ENCODE assay signal across 26 mouse cellular contexts in the genomic region with DNA sequence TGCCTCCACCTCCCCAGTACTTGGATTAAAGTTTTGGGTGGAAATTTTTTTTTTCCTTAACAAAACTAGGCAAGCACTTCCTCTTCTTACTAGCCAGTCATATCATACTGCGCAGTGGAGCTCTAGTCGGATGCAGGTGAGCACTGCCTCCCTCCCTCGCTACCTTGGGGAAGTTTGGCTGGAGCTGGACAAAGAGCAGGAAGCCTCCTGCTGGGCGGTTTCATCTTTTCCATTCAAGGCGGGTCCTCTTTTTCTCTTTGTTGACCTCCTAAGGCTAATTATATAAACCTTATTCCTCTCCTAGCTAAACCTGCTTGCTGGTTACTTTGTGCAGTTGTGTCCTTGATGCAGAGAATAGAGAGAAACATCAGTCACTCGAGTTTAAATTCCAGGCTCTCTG.
"Had no signal": no experiment of that assay in that cellular context is flagged by ENCODE, and none has a peak within 500 bp of the region (broad histone marks: within the 10 kb centered on the region; RNA-seq: fewer than 3 reads in every experiment).

No protein-coding gene starts in this region.

- H3K9me3 ChIP-seq: heart, embryonic 13.5 days; heart, embryonic 15.5 days; hindbrain, embryonic 13.5 days; hindbrain, embryonic 15.5 days; kidney, embryonic 15.5 days; limb, embryonic 13.5 days; limb, embryonic 15.5 days; liver, embryonic 12.5 days had no signal

- H3K27ac ChIP-seq: heart, adult 2 months; heart, embryonic 13.5 days; heart, embryonic 15.5 days; hindbrain, embryonic 13.5 days; hindbrain, embryonic 15.5 days; hindbrain, postnatal 0 days; kidney, embryonic 15.5 days; kidney, postnatal 0 days; left cerebral cortex, adult 2 months; limb, embryonic 13.5 days; limb, embryonic 15.5 days; liver, embryonic 12.5 days; liver, embryonic 14.5 days had no signal

- H3K4me2 ChIP-seq: heart, embryonic 11.5 days; heart, embryonic 13.5 days; heart, embryonic 15.5 days; hindbrain, embryonic 13.5 days; hindbrain, embryonic 15.5 days; kidney, embryonic 15.5 days; limb, embryonic 13.5 days; limb, embryonic 15.5 days; liver, embryonic 12.5 days had no signal

- DNase-seq: gastrocnemius, postnatal 14 days; gastrocnemius, postnatal 36 days; heart, adult 11 months; heart, adult 2 months; heart, postnatal 14 days; heart, postnatal 36 days; kidney, adult 11 months; kidney, adult 2 months; kidney, adult 9 months; kidney, postnatal 14 days; kidney, postnatal 36 days; layer of hippocampus, adult 9-11 months had no signal

- H3K27me3 ChIP-seq: heart, embryonic 13.5 days; heart, embryonic 15.5 days; hindbrain, embryonic 13.5 days; hindbrain, embryonic 15.5 days; kidney, embryonic 15.5 days; limb, embryonic 13.5 days; limb, embryonic 15.5 days; liver, embryonic 12.5 days had no signal

- H3K4me3 ChIP-seq: heart, adult 2 months; heart, embryonic 13.5 days; heart, embryonic 15.5 days; hindbrain, embryonic 13.5 days; hindbrain, embryonic 15.5 days; kidney, embryonic 15.5 days; left cerebral cortex, adult 2 months; limb, embryonic 13.5 days; limb, embryonic 15.5 days; liver, embryonic 12.5 days had no signal

- H3K4me1 ChIP-seq: heart, embryonic 13.5 days; heart, embryonic 15.5 days; hindbrain, embryonic 15.5 days; kidney, embryonic 15.5 days; limb, embryonic 13.5 days; limb, embryonic 15.5 days had no signal

- ATAC-seq: intestine, embryonic 16.5 days; liver, embryonic 12.5 days had no signal

- H3K9ac ChIP-seq: heart, embryonic 13.5 days; heart, embryonic 15.5 days; hindbrain, embryonic 13.5 days; hindbrain, embryonic 15.5 days; kidney, embryonic 15.5 days; limb, embryonic 13.5 days; limb, embryonic 15.5 days; liver, embryonic 12.5 days; liver, embryonic 14.5 days had no signal
